Mouse (Mus musculus) thymus, adult 2 months (tissue): ENCODE measurements around the gene Phf24. TPM values are rescaled to one million over a fixed set of nuclear protein-coding genes. Genes with fewer than 3 reads are reported as not detected.

Experiments
- DNase-seq: peaks from one replicate; pipeline ENCODE4 v3.0.0; 2021
- H3K27ac ChIP-seq: fragments of 200-500 bp; 2 replicates; pipeline ENCODE4 v1.5.1; 2012; ENCODE audit warnings: low read length, control low read depth; ENCODE audit not compliant: control insufficient read depth, insufficient read depth
- H3K27me3 ChIP-seq: fragments of 200-500 bp; 2 replicates; pipeline ENCODE4 v1.6.1; 2012; ENCODE audit warnings: mild to moderate bottlenecking, low read length, moderate library complexity, mixed read lengths; ENCODE audit not compliant: control insufficient read depth, insufficient read depth
- H3K36me3 ChIP-seq: fragments of 200-500 bp; 2 replicates; pipeline ENCODE4 v1.6.1; 2012; ENCODE audit warnings: mild to moderate bottlenecking, low read length, moderate library complexity; ENCODE audit not compliant: control insufficient read depth, insufficient read depth
- H3K4me1 ChIP-seq: fragments of 200-500 bp; replicated peaks from 2 replicates; pipeline ENCODE4 v1.6.1; 2012; ENCODE audit warnings: low read length; ENCODE audit not compliant: control insufficient read depth, insufficient read depth
- H3K4me3 ChIP-seq: fragments of 200-500 bp; 2 replicates; pipeline ENCODE4 v1.5.1; 2012; ENCODE audit warnings: mild to moderate bottlenecking, low read length, control low read depth, moderate library complexity; ENCODE audit not compliant: control insufficient read depth, insufficient read depth
- CTCF ChIP-seq: fragments of 200-500 bp; IDR thresholded peaks from 2 replicates; pipeline ENCODE4 v1.5.1; 2012; ENCODE audit warnings: mild to moderate bottlenecking, control low read depth, low read length, moderate library complexity, borderline replicate concordance; ENCODE audit not compliant: control insufficient read depth, poor library complexity, insufficient read depth; ENCODE audit errors: extremely low read depth
- POLR2A ChIP-seq: fragments of 200-500 bp; IDR thresholded peaks from 2 replicates; pipeline ENCODE4 v1.6.1; 2012; ENCODE audit warnings: mild to moderate bottlenecking, low read length, control low read depth, moderate library complexity; ENCODE audit not compliant: control insufficient read depth, poor library complexity, insufficient read depth; ENCODE audit errors: extremely low read depth
- WGBS: fragments of 180-500 bp; shearing (Covaris S2); methylation state at CpG from one replicate; pipeline ENCODE4 v1.1.7; 2018; 5-methylcytosine and 5-hydroxymethylcytosine counted together
- polyA plus RNA-seq: library from polyadenylated mRNA; depleted of rRNA; stranded (reverse); fragments of >200 nt; gene quantifications from 2 replicates; pipeline ENCODE4 v1.2.3, GENCODE M21; 2012; rRNA removed

Phf24 gene
- polyA plus RNA-seq = 1.5 and 2.3 TPM in 2 replicates

DNA sequence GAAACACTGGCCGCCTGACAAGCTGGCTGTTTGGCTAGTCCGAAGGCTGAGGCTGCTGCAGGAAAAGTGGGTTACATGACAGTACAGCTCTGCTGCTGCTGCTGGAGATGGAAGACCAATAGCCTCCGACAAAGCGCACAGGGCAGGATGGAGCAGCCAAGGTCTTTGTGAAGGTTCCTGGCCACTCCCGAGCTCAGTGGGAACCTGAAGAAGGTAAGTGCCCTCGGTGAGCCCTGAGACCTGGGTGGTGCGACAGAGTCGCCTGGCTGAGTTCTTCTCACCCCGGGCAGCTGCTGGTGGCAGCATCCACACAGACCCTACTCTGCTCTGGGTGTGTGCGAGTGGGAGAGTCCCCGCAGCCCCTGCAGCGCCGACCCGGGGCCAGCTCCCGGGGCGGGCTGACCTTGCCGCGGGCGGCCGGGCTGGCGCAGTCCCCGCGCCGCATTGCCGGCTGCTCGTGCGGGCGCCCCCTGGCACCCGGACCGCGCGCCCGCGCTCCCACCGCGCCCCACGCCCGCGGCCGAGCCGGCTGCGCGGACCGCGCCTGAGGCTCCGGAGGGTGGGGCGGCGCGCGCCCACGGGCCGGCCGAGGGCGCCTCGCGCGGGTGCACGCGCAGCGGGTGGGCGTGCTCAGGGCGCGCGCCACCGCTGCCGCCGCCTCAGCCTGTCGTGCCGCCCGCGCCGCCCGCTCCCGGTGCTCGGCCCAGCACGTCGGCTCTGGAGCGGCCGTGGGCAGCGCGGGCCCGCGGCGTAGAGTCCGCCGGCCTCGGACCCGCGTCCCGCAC, at the start of gene Phf24:
Phf24 (plus strand) TSS at position 44 of the 785 bp plus-strand sequence.
- 19% methylated on average over 88 of the region's 90 CpGs for WGBS
- DNase-seq = no peak
- TF ChIP-seq CTCF = no peak
- H3K27ac ChIP-seq = no peak within 1 kb of the TSS
- H3K27me3 ChIP-seq = peaks cover 4% of the 10 kb centered on the region; the same call in 1 of the 2 replicates
- H3K36me3 ChIP-seq = no peaks in the 10 kb centered on the region
- H3K4me1 ChIP-seq = peaks cover 7% of the 10 kb centered on the region
- H3K4me3 ChIP-seq = peak within 1 kb of the TSS; percentile 25; the same call in 1 of the 2 replicates

DNA sequence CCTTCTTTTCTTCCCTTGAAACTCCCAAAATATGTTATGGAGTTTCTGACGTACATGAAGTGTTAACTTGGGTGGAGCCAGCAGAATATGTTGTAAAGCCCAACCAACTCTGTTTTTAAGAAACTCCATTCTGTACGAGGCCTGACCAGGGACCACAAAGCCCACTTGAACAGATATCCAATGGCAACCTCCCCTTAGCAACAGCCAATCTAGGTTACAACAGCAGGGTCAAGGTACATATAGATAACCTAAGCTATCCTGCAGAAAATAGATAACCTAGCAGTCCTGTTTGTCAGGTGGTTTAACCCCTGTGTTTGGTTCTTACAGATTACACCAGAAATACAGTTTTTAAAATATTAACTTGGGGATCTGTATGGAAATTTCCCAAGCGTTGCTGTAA, 49.1 kb upstream of the Phf24 start:
- TF ChIP-seq POLR2A (no peak), CTCF (no peak)
- 80% methylated on average over 3 of the region's 3 CpGs for WGBS
- peaks cover 7% of the 10 kb centered on the region for H3K4me1 ChIP-seq
- DNase-seq = no peak
- H3K27me3 ChIP-seq = no peaks in the 10 kb centered on the region
- no peak overlapping the region for H3K27ac ChIP-seq
- no peak overlapping the region for H3K4me3 ChIP-seq
- no peaks in the 10 kb centered on the region for H3K36me3 ChIP-seq

DNA sequence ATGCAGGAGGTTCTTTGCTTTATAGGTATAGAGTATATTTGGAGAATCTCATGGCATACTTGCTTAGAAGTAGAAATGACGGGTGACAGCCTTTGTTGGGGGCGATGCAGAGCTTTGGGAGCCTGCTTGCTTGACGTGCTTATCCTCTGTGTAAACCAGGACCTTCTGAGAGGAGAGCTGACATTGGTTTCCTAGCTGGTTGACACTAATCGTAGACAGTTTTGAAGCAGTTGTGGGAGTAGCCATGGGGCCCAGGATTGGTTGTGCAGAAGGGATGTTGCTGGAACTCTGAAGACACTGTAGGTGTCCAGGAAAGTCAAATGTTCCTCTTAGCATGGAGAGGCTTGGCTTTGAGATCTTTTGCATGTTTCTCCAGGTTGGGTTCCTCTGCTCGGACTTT, 48.3 kb upstream of the Phf24 start:
- Histone ChIP-seq H3K4me1 (peaks cover 7% of the 10 kb centered on the region), H3K4me3 (no peak overlapping the region), H3K27me3 (no peaks in the 10 kb centered on the region), H3K36me3 (no peaks in the 10 kb centered on the region), H3K27ac (no peak overlapping the region)
- TF ChIP-seq POLR2A (no peak), CTCF (no peak)
- DNase-seq = no peak
- 93% methylated on average over 5 of the region's 5 CpGs for WGBS

DNA sequence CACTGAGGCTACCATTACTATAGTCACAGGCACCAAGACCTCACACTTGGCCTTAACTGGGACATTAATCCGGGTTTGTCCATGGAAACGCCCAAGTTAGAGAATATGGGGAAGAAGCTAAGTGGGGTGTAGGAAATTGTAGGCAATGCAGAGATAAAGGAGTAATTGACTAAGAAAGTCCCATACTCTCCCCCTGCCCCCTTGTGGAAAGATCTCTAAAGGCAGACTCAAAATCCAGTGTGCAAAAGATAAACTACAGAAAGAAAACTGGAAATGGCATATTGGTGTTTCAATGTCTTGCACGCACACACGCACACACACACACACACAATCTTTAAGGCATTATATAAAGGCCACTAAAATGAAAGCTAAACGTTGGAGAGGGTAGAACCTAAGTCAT, 45.7 kb upstream of the Phf24 start:
- Histone ChIP-seq H3K4me1 (peaks cover 7% of the 10 kb centered on the region), H3K27ac (no peak overlapping the region), H3K36me3 (no peaks in the 10 kb centered on the region), H3K27me3 (no peaks in the 10 kb centered on the region), H3K4me3 (no peak overlapping the region)
- WGBS = 82% methylated on average over 5 of the region's 5 CpGs
- no peak for DNase-seq
- TF ChIP-seq CTCF (no peak), POLR2A (no peak)

DNA sequence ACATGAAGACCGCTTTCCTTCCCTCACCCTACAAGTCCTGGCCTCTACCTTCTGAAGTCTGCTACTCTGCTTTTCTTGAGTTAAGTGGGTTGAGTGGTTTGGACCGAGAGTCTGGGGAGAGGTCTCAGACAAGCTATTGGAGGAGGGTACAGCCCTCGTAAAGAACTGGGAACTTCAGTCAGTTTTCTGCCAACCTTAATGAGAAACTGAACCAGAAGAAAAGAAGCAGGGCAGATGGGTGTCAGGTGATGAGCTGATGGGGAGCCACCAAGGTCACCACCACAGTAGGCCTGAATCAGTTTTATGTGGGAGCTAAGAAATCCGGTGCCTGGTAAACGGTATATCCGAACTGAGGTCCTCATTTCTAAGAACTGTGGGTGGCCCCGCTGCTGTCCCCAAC, 44.3 kb upstream of the Phf24 start:
- H3K27me3 ChIP-seq = no peaks in the 10 kb centered on the region
- no peak overlapping the region for H3K4me3 ChIP-seq
- DNase-seq = no peak
- TF ChIP-seq POLR2A (no peak), CTCF (no peak)
- H3K36me3 ChIP-seq = no peaks in the 10 kb centered on the region
- 95% methylated on average over 7 of the region's 7 CpGs for WGBS
- no peaks in the 10 kb centered on the region for H3K4me1 ChIP-seq
- H3K27ac ChIP-seq = no peak overlapping the region

DNA sequence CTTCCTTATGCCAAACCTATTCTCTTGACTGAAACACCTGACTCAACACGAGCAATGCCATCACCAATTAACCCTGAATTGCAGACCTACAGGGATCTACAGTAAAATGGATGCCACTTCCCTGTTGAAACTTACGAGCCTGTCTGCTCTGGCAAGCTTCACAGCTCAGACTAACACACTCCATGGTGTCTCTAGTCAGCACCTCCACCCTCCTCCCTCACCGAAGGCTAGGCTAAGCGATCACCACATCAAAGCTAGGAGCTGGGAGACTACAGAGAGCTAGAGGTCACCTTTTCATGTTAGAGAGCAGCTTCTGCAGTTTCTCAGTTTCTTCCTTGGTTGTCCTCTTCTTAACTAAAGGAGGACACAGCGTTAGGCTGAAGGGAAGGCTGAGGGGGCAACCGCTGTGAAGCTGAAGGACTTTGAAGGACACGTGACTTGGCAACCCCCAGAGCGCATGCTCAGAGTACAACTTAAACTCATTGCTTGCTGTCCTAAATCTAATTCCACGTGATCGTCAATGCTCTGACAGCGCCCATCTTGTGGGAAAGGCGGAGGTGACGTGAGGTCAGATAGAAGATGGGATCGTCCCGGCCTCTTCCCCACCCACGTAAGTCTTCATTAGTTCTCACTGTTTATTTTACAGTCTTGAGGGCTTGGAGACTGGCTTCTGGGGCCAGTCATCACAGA, 43.6 kb upstream of the Phf24 start:
- Histone ChIP-seq H3K36me3 (no peaks in the 10 kb centered on the region), H3K4me1 (no peaks in the 10 kb centered on the region), H3K27me3 (no peaks in the 10 kb centered on the region), H3K27ac (no peak overlapping the region), H3K4me3 (no peak overlapping the region)
- no peak for TF ChIP-seq CTCF
- TF ChIP-seq POLR2A = no peak
- DNase-seq = no peak
- 77% methylated on average over 16 of the region's 16 CpGs for WGBS
